Mouse (Mus musculus): ENCODE results near the gene Plekha7. TPM values are rescaled to one million over a fixed set of nuclear protein-coding genes. Genes with fewer than 3 reads are reported as not detected.

The Plekha7 gene
- total and polyA plus RNA-seq, 2 experiments, result 2.3 to 2.9 TPM

DNA sequence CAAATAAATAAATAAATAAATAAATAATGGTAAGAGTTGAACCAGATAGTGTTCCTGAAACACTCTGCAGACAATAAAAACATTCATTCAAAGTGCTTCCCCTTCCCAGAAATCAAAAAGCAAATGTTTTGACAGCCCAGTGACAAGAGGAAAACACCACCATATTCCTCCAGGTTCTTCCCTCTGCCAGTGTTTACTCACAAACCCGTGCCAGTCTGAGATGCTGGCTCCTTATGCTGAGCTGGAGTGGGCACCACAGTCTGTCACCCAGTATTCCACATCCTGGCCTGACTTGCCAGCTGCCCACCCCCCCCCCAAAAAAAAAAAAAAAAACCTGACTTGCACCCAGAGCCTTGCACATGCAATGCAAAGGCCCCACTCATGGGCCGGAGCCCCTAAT lies 9.3 kb downstream of the Plekha7 start:
- Histone ChIP-seq H3K4me3 (ENCODE audit: insufficient read depth, low read depth, low read length) (no peak overlapping the region), H3K36me3 (ENCODE audit: control insufficient read depth, insufficient read depth, low read length) (no peaks in the 10 kb centered on the region), H3K27me3 (ENCODE audit: control insufficient read depth, insufficient read depth, low read length) (no peaks in the 10 kb centered on the region), H3K4me1 (ENCODE audit: control insufficient read depth, insufficient read depth, low read length) (peaks cover 8% of the 10 kb centered on the region), H3K79me2 (ENCODE audit: control insufficient read depth, insufficient read depth, low read length) (0 out of 2 replicates have a peak, but pooled peaks cover 7% of the 10 kb centered on the region), H3K27ac (replicated peaks; ENCODE audit: insufficient read depth, low read depth, low read length) (no peak overlapping the region), H3K9ac (ENCODE audit: low read depth, low read length) (no peak overlapping the region)
- no peak for DNase-seq (ENCODE audit: extremely low read depth, low read depth, low spot score)
- TF ChIP-seq CTCF (IDR thresholded peaks at IDR 0.05; ENCODE audit: low read depth, low read length), result no peak
- no peak for TF ChIP-seq POLR2A (IDR thresholded peaks at IDR 0.05; ENCODE audit: extremely low read depth, insufficient read depth, low read length)
- 60% methylated on average over 2 of the region's 2 CpGs for WGBS

DNA sequence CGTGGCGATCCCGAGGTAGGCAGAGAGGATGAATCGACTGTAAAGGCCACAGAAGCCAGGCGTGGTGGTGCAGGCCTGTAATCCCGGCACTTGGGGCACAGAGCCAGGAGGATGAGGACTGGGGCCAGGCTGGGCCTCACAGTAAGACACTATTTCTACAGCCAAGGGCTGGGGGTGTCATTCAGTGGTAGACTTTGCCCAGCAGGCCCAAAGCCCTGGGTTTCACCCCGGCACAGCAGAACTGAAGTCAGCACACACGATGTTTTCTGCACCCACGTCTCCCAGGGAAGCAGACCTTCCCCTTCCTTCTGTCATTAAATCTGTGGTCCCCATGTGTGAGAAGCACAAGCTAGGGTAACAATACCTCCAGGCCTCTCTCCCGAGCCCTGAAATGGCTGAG lies 9.8 kb downstream of the Plekha7 start:
- Histone ChIP-seq H3K36me3 (ENCODE audit: control insufficient read depth, insufficient read depth, low read length) (no peaks in the 10 kb centered on the region), H3K79me2 (ENCODE audit: control insufficient read depth, insufficient read depth, low read length) (0 out of 2 replicates have a peak, but pooled peaks cover 5% of the 10 kb centered on the region), H3K4me3 (ENCODE audit: insufficient read depth, low read depth, low read length) (no peak overlapping the region), H3K4me1 (ENCODE audit: control insufficient read depth, insufficient read depth, low read length) (peaks cover 8% of the 10 kb centered on the region), H3K27ac (replicated peaks; ENCODE audit: insufficient read depth, low read depth, low read length) (no peak overlapping the region), H3K27me3 (ENCODE audit: control insufficient read depth, insufficient read depth, low read length) (no peaks in the 10 kb centered on the region), H3K9ac (ENCODE audit: low read depth, low read length) (no peak overlapping the region)
- WGBS, result 47% methylated on average over 10 of the region's 10 CpGs
- no peak for TF ChIP-seq POLR2A (IDR thresholded peaks at IDR 0.05; ENCODE audit: extremely low read depth, insufficient read depth, low read length)
- TF ChIP-seq CTCF (IDR thresholded peaks at IDR 0.05; ENCODE audit: low read depth, low read length), result no peak
- DNase-seq (ENCODE audit: extremely low read depth, low read depth, low spot score), result no peak

DNA sequence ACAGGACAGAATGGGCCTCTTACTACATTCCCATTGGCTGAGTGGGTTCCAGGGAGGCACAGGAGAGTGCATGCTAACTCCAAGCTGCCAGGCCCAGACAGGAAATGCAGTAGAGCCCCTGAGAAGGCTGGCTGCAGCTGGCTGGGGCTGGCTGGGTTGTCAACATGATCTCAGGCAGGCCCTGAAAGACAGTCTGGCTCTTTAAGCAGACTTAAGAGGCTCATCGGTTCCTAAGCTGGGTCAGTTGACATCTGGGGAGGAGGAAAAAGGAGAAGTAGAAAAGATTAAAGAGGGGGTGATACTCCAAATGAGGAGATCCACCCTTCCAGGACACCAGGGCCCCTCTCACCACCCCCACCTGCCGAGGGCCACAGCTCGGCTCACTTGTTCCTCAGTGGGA lies 13.2 kb downstream of the Plekha7 start:
- Histone ChIP-seq H3K27me3 (ENCODE audit: control insufficient read depth, insufficient read depth, low read length) (no peaks in the 10 kb centered on the region), H3K4me1 (ENCODE audit: control insufficient read depth, insufficient read depth, low read length) (peaks cover 13% of the 10 kb centered on the region), H3K36me3 (ENCODE audit: control insufficient read depth, insufficient read depth, low read length) (no peaks in the 10 kb centered on the region), H3K27ac (replicated peaks; ENCODE audit: insufficient read depth, low read depth, low read length) (no peak overlapping the region), H3K9ac (ENCODE audit: low read depth, low read length) (no peak overlapping the region), H3K79me2 (ENCODE audit: control insufficient read depth, insufficient read depth, low read length) (0 out of 2 replicates have a peak, but pooled peaks cover 3% of the 10 kb centered on the region), H3K4me3 (ENCODE audit: insufficient read depth, low read depth, low read length) (no peak overlapping the region)
- no peak for DNase-seq (ENCODE audit: extremely low read depth, low read depth, low spot score)
- no peak for TF ChIP-seq POLR2A (IDR thresholded peaks at IDR 0.05; ENCODE audit: extremely low read depth, insufficient read depth, low read length)
- TF ChIP-seq CTCF (IDR thresholded peaks at IDR 0.05; ENCODE audit: low read depth, low read length), result no peak
- 80% methylated on average over 3 of the region's 3 CpGs for WGBS

DNA sequence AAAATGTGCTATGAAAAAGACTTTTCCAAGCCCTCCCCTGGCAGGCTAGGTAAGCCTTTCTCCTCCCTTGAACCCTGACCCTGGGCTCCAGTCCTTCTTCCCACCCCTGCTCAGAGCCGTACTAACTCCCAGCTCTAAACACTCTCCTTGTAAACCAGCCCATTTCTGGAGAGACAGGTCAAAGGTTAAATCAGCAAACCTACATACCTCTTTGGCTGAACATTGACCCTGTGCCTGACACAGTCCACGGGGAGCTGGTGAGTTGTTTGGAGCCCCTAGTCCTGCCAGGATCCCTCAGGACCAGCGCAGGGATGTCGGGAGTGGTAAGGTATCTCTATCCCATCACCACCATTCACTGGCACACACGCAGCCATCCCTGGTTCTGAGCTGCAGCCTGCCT lies 15.8 kb downstream of the Plekha7 start:
- Histone ChIP-seq H3K4me1 (ENCODE audit: control insufficient read depth, insufficient read depth, low read length) (peaks cover 18% of the 10 kb centered on the region), H3K36me3 (ENCODE audit: control insufficient read depth, insufficient read depth, low read length) (no peaks in the 10 kb centered on the region), H3K27ac (replicated peaks; ENCODE audit: insufficient read depth, low read depth, low read length) (no peak overlapping the region), H3K4me3 (ENCODE audit: insufficient read depth, low read depth, low read length) (no peak overlapping the region), H3K9ac (ENCODE audit: low read depth, low read length) (no peak overlapping the region), H3K27me3 (ENCODE audit: control insufficient read depth, insufficient read depth, low read length) (no peaks in the 10 kb centered on the region), H3K79me2 (ENCODE audit: control insufficient read depth, insufficient read depth, low read length) (peaks cover 7% of the 10 kb centered on the region; the same call in 1 of the 2 replicates)
- DNase-seq (ENCODE audit: extremely low read depth, low read depth, low spot score), result peak; percentile 85
- 21% methylated on average over 5 of the region's 5 CpGs for WGBS
- TF ChIP-seq CTCF (IDR thresholded peaks at IDR 0.05; ENCODE audit: low read depth, low read length) (no peak), POLR2A (IDR thresholded peaks at IDR 0.05; ENCODE audit: extremely low read depth, insufficient read depth, low read length) (no peak)

GRCm38 (mm10) chr7:116290559-116290958 lies 17.6 kb downstream of the Plekha7 start:
- WGBS, result 17% methylated on average over 1 of the region's 1 CpGs
- H3K9ac ChIP-seq (ENCODE audit: low read depth, low read length), result no peak overlapping the region
- DNase-seq (ENCODE audit: extremely low read depth, low read depth, low spot score), result peak; percentile 84
- no peak overlapping the region for H3K27ac ChIP-seq (replicated peaks; ENCODE audit: insufficient read depth, low read depth, low read length)
- TF ChIP-seq CTCF (IDR thresholded peaks at IDR 0.05; ENCODE audit: low read depth, low read length) (no peak), POLR2A (IDR thresholded peaks at IDR 0.05; ENCODE audit: extremely low read depth, insufficient read depth, low read length) (no peak)
- peaks cover 7% of the 10 kb centered on the region; the same call in 1 of the 2 replicates for H3K79me2 ChIP-seq (ENCODE audit: control insufficient read depth, insufficient read depth, low read length)
- H3K27me3 ChIP-seq (ENCODE audit: control insufficient read depth, insufficient read depth, low read length), result no peaks in the 10 kb centered on the region
- no peaks in the 10 kb centered on the region for H3K36me3 ChIP-seq (ENCODE audit: control insufficient read depth, insufficient read depth, low read length)
- no peak overlapping the region for H3K4me3 ChIP-seq (ENCODE audit: insufficient read depth, low read depth, low read length)
- H3K4me1 ChIP-seq (ENCODE audit: control insufficient read depth, insufficient read depth, low read length), result peaks cover 24% of the 10 kb centered on the region

DNA sequence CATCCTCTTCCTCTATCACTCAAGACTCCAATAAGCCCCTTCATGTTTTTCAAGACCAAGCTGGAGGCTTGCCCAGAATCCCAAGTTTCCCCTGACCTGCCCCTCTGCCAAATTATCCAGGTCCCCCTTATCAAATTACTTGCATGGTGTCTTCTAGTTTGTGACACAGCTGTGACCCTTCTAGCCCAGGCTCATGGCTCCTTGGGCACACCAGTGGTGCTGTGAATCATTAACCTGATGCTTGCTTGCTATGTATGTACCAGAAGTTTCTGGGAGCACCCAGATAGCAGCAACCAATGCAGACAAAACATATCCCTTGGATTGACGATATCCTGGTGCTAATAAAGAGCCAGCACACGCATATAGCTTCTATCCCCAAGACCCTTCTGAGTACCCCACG lies 19.2 kb downstream of the Plekha7 start:
- H3K36me3 ChIP-seq (ENCODE audit: control insufficient read depth, insufficient read depth, low read length), result no peaks in the 10 kb centered on the region
- peaks cover 7% of the 10 kb centered on the region; the same call in 1 of the 2 replicates for H3K79me2 ChIP-seq (ENCODE audit: control insufficient read depth, insufficient read depth, low read length)
- TF ChIP-seq CTCF (IDR thresholded peaks at IDR 0.05; ENCODE audit: low read depth, low read length) (no peak), POLR2A (IDR thresholded peaks at IDR 0.05; ENCODE audit: extremely low read depth, insufficient read depth, low read length) (no peak)
- H3K4me3 ChIP-seq (ENCODE audit: insufficient read depth, low read depth, low read length), result no peak overlapping the region
- H3K9ac ChIP-seq (ENCODE audit: low read depth, low read length), result no peak overlapping the region
- DNase-seq (ENCODE audit: extremely low read depth, low read depth, low spot score), result peak; percentile 51
- no peak overlapping the region for H3K27ac ChIP-seq (replicated peaks; ENCODE audit: insufficient read depth, low read depth, low read length)
- H3K27me3 ChIP-seq (ENCODE audit: control insufficient read depth, insufficient read depth, low read length), result no peaks in the 10 kb centered on the region
- peaks cover 27% of the 10 kb centered on the region for H3K4me1 ChIP-seq (ENCODE audit: control insufficient read depth, insufficient read depth, low read length)
- WGBS, result 58% methylated on average over 3 of the region's 3 CpGs
